Mouse (Mus musculus): ENCODE results near the gene Gnb1. TPM values are rescaled to one million over a fixed set of nuclear protein-coding genes. Genes with fewer than 3 reads are reported as not detected.

Gnb1 gene
- total RNA-seq, 2 experiments from 2014 or later: 48.8 to 75.8 TPM

DNA sequence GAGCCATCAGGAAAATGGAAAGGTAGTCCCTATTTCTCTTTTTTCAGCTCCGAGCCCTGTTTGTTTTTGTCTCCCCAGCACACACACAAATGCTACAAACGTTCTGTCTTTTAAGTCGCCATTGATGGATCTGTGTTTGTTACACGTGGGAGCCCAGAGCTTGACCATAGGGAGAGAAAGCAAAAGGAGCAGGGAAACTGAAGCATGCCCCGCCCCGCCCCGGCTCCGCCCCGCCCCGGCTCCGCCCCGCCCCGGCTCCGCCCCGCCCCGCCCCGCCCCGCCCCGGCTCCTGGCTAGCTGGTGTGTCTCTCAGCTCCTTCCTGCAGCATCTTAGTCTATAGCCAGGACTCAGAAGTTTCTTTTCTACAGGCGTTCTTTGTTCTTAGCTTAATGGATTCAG is 107.4 kb downstream of the Gnb1 start:
- intact Hi-C loops (cut with DNase I): no loop called here
- no peak for DNase-seq
- Histone ChIP-seq H3K4me3 (no peak overlapping the region), H3K27ac (no peak overlapping the region)
- TF ChIP-seq CTCF (IDR thresholded peaks at IDR 0.05): no peak

DNA sequence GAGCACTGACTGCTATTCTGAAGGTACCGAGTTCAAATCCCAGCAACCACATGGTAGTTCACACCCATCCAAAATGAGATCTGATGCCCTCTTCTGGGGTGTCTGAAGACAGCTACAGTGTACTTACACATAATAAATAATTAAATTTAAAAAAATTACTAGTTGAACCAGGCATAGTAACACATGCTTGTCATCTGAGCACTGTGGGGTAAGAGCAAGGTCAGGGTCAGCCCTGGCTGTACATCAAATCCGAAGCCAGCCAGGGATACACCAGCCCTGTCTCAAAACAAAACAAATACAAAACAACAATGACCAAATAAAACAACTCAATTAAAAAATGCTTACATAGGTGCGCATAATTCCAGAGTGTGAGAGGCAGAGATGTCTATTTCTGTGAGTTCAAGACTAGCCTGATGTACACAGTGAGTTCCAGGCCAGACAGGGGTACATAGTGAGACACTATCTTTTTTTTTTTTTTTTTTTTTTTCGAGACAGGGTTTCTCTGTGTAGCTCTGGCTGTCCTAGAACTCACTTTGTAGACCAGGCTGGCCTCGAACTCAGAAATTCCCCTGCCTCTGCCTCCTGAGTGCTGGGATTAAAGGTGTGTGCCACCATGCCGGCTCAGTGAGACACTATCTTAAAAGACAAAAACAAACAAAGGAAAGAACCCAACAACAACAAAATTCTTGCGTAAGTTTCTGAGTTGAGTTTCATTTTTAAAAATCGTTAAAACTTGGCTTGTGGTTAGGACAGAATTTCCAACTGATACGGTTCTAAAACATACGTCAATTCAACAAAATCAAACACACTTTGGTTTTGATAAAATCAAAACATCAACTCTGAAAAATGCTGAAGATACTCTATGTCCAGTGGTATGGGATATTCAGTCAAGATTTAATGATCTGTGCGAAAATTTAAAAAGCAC is 109.0 kb downstream of the Gnb1 start:
- intact Hi-C loops (cut with DNase I): no loop called here
- DNase-seq: no peak

DNA sequence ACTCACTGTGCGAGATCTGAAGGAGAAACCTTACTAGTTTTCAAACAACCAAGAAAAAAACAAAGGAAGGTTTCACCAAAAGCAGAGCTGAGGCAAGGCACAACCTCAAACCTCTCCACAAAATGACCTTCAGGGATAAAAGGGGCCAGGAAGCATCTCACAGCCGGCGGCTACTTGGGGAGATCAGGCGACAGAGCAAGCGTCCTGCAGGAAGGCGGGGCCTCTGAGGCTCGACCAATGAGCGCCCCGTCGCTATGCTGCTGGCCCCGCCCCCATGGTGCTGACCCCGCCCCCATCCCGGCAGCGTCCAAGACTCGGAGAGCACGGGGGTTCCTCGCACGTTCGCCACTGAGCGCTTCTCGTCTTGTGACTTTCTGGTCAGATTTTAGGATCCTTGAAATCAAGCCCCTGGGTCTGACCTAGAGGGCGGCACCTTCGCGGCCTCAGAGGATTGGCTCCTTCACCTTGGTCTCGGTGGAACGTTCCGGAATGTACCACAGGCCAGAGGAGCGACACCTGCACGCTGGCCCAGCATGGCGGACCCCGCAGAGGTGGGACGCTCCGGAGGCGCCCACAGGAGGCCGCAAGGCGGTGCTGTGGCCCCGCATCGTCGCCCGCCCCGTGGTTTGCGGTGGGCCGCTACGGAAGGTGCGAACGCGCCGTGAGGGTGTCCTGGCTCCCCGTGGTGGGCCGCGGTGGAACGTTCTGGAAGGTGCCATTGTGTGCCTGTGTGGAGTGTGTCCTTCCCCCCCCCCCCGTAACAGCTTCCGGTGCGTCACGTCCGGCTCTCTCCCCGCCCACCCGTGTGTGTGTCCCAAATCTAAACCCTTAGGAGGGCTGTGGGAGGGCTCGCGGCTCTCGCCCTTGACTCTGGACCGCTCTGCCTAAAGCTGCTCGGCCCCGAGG is 110.2 kb downstream of the Gnb1 start, which contains the start of gene Slc35e2:
TSS of gene Slc35e2 (plus strand) at position 326 of the 906 bp plus-strand sequence.
- peak within 1 kb of the TSS; percentile 97 for H3K27ac ChIP-seq
- intact Hi-C loops (cut with DNase I): no loop called here
- peak within 1 kb of the TSS; percentile 90 for H3K4me3 ChIP-seq
- TF ChIP-seq CTCF (IDR thresholded peaks at IDR 0.05): peak; percentile 23; the same call in 1 of the 2 replicates
- peak; percentile 95 for DNase-seq

More for the DNA sequence above, 109.0 kb downstream of the Gnb1 start:
- TF ChIP-seq CTCF (IDR thresholded peaks at IDR 0.05): no peak
- H3K27ac ChIP-seq: peak overlapping the region; percentile 97
- H3K4me3 ChIP-seq: peak overlapping the region; percentile 90

DNA sequence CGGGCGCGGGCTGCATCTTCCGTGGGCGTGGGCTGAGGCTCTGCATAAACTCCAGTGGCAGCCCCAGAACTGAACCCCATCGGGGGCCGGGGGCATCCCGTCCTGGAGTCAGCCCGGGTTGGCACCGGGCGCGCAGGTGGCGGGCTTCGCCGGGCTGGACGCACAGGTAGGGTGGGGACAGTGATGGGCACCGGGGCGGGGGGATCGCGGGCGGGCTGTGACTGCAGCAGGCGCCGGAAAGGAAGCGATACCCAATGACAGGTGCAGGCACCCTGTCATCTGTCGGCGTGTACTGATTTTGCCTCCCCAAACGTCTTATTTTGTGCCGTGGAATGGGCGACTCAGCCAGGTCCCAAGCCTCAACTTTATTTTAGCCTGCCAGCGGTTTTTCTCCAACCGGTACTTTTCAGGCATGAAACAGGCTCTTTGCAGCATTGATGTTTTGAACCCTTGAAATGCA is 110.9 kb downstream of the Gnb1 start:
- intact Hi-C loops (cut with DNase I): no loop called here

DNA sequence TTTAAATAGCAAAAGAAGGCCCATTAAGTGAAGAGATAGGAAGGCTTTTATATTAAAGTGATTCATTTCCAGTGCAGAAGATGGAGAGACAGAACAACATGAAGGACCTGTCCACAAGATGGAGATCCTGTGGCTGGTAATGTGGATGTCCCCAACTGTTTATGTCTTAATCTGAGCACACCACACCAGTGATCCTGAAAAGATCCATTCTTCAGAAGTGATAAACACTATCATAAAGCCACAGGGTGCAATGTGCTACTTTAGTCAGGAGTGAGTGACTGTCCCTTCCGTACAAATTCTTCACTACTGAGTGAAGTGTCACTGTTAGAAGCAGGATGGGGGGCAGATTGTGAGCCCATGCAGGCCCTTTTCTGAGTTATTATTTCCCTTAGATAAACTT is 111.6 kb downstream of the Gnb1 start:
- H3K4me3 ChIP-seq: peak overlapping the region; percentile 90
- DNase-seq: no peak
- TF ChIP-seq CTCF (IDR thresholded peaks at IDR 0.05): no peak
- intact Hi-C loops (cut with DNase I): no loop called here
- no peak overlapping the region; the same call in 1 of the 2 replicates for H3K27ac ChIP-seq

More for the DNA sequence above, 110.9 kb downstream of the Gnb1 start:
- H3K27ac ChIP-seq: peak overlapping the region; percentile 97
- no peak for TF ChIP-seq CTCF (IDR thresholded peaks at IDR 0.05)
- H3K4me3 ChIP-seq: peak overlapping the region; percentile 90
- DNase-seq: no peak

DNA sequence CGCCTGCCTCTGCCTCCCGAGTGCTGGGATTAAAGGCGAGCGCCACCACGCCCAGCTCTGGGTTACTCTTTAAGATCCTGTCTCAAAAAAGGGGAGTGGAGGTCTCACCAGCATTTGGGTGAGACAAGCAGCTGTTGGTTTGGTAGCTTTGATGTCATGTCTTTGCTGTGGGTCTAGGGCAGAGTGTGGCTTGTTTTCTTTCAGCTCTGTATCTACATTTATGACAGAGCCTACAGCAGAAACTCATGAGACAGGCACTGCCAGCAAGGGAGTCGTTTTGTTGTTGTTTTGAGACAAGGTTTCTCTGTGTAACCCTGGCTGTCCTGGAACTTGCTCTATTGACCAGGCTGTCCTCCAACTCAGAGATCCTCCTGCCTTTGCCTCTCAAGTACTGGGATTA is 112.6 kb downstream of the Gnb1 start:
- intact Hi-C loops (cut with DNase I): no loop called here
- Histone ChIP-seq H3K27ac (no peak overlapping the region), H3K4me3 (no peak overlapping the region)
- DNase-seq: no peak
- no peak for TF ChIP-seq CTCF (IDR thresholded peaks at IDR 0.05)

DNA sequence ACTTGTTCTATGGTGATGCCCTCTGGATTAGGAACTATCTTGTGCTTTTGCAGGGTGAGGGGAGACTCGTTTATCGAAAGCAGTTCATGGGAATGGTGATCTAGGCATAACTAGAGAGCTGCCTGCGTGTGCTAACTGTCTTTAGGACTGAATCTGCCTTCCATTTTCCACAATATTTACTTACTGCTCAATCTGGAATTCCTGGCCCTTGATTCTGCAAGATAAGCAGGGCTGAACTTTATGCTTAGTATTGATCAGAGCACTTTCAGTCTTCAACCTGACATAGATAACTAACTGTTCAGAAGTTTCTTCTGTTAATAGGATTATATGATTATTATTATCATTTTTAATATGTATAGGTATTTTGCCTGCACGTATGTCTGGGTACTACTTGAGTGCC is 114.0 kb downstream of the Gnb1 start:
- intact Hi-C loops (cut with DNase I): no loop called here
- H3K27ac ChIP-seq: no peak overlapping the region

DNA sequence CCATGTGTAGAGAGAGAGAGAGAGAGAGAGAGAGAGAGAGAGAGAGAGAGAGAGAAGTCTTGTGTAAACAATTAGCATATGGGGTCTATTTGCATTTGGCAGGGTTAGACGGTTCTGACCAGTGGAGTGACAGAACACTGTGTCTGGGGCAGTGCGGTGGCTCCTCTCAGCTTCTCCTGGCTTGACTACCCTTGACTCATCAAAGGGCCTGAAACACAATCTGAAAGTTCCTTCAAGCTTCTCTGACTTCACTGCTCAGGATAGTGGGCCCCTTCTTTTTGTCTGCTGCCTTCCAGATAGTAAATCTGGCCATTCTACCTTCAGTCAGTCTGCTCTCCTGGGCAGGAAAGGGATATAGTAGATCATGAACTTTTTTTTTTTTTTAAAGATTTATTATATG is 115.7 kb downstream of the Gnb1 start:
- intact Hi-C loops (cut with DNase I): no loop called here
- TF ChIP-seq CTCF (IDR thresholded peaks at IDR 0.05): no peak

More for the DNA sequence above, 114.0 kb downstream of the Gnb1 start:
- DNase-seq: no peak
- no peak overlapping the region for H3K4me3 ChIP-seq
- no peak for TF ChIP-seq CTCF (IDR thresholded peaks at IDR 0.05)

More for the DNA sequence above, 115.7 kb downstream of the Gnb1 start:
- Histone ChIP-seq H3K4me3 (no peak overlapping the region), H3K27ac (no peak overlapping the region)
- DNase-seq: no peak

Other genes starting within 250 kb of the Gnb1 start
- gene Faap20, start 241.6 kb upstream of the Gnb1 start, total RNA-seq (2021): 1 to 10 TPM; 4.6 to 6.1 TPM
- gene Prkcz, start 130.0 kb upstream of the Gnb1 start, total RNA-seq (2021): 1 to 10 TPM; 1.1 to 2.1 TPM
- under 1 TPM; 0.20 TPM for gene Gabrd, start 93.2 kb upstream of the Gnb1 start, total RNA-seq (2021)
- gene Cfap74, start 82.2 kb upstream of the Gnb1 start, total RNA-seq (2021): 1 to 10 TPM in 1 of 2 experiments, under 1 TPM in 1; 0.23 to 1.0 TPM
- 100 to 1,000 TPM; 215 to 248 TPM for gene Tmem52, start 22.2 kb upstream of the Gnb1 start, total RNA-seq (2021)
- 10 to 100 TPM; 16.4 to 21.5 TPM for gene Nadk, start 71.0 kb downstream of the Gnb1 start, total RNA-seq (2021)
- gene Slc35e2, start 110.1 kb downstream of the Gnb1 start, total RNA-seq (2021): 1 to 10 TPM; 3.3 to 5.7 TPM
- gene Cdk11b, start 133.5 kb downstream of the Gnb1 start, total RNA-seq (2021): 10 to 100 TPM; 28.4 to 32.0 TPM
- not detected for gene Gm10563, start 154.0 kb downstream of the Gnb1 start, total RNA-seq (2021)
- 1 to 10 TPM in 1 of 2 experiments, under 1 TPM in 1; 0.64 to 3.0 TPM for gene Mmp23, start 162.0 kb downstream of the Gnb1 start, total RNA-seq (2021)
- gene Mib2, start 177.8 kb downstream of the Gnb1 start, total RNA-seq (2021): 10 to 100 TPM; 17.7 to 19.8 TPM
- 1 to 10 TPM; 1.0 to 1.5 TPM for gene Fndc10, start 203.0 kb downstream of the Gnb1 start, total RNA-seq (2021)
- 10 to 100 TPM; 42.3 to 44.5 TPM for gene Ssu72, start 213.4 kb downstream of the Gnb1 start, total RNA-seq (2021)
- gene Tmem240, start 243.4 kb downstream of the Gnb1 start, total RNA-seq (2021): under 1 TPM; 0.41 to 0.67 TPM

Data from gastrocnemius, adult 2 months (tissue).